Mouse (Mus musculus) embryo, embryonic 10.5 days (tissue): ENCODE results near the gene Nin.
A peak's percentile ranks its signal among the peaks of the same experiment; 100 is the strongest.

Experiments used
- DNase-seq: peaks from one replicate; pipeline ENCODE4 v3.0.0-alpha.2; 2015; ENCODE audit warnings: low spot score

Gene Nin

GRCm38 (mm10) chr12:70118721-70119345, 5.3 kb upstream of the Nin start:
- DNase-seq = no peak

DNA sequence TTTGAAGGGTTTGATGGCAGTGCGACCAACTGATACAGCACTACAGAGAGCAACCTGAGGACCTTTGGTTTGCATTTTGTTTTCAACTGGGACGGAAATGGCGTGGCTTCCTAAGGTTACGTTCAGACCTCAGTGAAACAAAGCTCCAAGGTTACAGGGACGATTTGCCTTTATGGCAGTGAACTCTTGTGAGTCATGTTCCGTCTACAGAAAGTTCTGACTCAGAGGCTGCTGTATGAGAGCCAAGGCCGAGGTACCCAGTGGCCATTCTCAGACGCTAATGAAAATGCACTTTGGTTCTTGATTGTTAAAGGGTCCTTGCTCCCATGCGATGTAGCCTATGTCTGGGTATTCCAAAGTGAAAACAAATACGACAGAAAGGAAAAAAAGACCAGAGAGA, 3.6 kb upstream of the Nin start:
- DNase-seq = no peak

- DNase-seq = no peak
Observed at GRCm38 (mm10) chr12:70112090-70112383, 1.5 kb downstream of the Nin start.

DNA sequence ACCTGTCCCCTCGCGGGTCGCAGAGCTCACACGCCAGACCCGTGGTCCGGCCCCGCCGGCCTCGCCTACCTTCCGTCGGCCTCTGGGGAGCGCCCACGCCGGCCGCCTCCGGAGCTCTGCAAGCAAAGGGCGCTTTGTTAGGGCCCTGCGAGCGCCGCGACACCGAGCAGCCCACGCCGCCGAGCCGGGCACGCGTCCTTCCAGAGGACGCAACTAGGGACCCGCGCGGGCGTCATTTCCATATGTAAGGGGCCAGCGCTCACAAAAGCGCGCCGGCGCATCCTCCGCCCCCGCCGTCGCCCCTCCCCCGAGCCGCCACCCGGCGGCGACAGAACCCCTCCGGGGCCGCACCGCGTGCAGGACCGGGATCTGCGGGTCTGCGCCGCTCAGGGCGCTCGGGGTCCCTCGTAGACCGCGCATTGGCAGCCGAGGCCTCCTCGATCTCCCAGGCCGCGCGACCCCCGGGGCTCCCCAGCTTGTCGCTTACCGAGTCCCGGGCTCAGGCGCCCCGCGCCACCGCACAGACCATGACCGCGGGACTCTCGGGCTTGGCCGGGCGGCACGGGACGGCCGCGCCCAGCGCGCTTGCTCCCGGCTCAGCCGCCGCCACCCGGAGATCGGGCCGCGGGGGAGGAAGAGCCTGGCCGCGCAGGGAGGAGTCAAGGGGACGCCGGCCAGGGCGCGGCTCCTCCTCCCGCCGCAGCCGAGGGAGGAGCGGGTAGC, 2.0 kb downstream of the Nin start:
- DNase-seq = peak; percentile 80

DNA sequence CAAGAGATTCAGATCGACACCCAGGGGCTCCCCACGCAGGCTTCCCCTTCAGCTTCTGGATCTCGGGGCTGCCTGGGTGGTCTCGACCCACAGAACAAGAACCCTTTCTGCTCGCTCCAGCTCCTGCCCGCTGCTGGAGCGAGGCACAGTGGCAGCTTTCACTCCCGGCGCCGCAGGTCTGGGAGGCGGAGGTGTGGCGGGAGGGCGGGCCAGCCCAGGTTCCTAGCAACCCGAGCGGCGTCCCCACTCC, 2.5 kb downstream of the Nin start:
- no peak for DNase-seq

GRCm38 (mm10) chr12:70110375-70111116, 3.0 kb downstream of the Nin start:
- peak; percentile 44 for DNase-seq

DNA sequence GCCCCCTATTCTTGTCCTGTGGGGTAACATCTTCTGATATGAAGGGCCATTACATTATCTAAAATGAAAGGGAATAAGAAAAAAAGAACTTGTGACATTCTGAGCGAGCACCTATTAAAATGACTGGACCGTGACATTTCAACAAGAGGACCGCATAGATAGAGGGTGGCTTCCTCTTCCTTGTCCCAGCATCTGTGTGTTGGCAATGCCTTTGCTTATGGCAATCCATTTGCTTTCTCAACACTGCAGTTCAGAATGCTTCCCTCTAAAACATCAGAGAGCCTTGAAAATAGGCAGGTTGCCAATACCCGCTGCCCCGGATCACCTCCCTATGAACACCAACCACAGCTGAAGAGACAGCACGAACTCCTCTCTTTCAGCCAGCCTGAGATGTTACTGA, 3.6 kb downstream of the Nin start:
- peak; percentile 9 for DNase-seq

DNA sequence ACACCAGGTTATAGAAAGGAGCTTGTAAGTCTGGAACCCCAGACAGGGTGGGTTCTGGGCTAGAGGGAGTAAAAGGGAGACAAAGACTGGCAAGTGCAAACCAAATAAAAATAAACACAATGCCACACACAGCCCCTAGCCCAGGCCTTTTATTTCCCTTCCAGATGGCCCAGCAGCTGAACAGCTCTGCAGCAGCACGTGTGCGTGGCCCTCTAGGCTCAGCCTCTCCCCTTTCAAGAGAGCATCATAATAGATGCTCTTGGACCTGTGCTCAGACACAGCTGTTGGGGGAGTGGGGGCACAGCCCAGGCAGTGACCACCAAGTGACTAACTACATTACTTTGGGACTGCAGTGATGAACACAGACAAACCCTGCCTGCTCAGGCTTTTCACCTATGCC, 5.4 kb downstream of the Nin start:
- peak; percentile 51 for DNase-seq

- no peak for DNase-seq
Observed at GRCm38 (mm10) chr12:70106508-70106907, 7.0 kb downstream of the Nin start.

DNA sequence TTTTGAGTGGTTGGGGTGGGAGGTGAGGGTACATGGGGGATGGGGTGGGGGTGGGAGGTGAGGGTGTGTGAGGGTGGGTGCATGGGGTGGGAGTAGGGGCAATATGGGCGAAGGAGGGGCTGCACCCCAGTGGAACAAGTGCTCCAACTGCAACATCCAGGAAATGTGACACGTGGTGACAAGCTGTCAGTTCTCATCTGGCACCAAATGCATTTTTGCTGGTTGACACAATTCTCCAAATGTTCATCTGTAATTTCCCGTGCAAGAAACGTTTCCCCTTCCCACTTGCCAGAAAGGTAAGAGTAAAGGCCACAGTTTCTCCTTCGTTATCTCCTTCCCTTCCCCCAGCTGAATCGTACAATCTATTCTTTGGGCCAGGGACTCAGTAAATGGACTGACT, 7.6 kb downstream of the Nin start:
- DNase-seq = no peak

- DNase-seq = peak; percentile 26
Observed at GRCm38 (mm10) chr12:70104776-70105420, 8.6 kb downstream of the Nin start.

- DNase-seq = peak; percentile 21
Observed at GRCm38 (mm10) chr12:70104199-70104598, 9.3 kb downstream of the Nin start.

DNA sequence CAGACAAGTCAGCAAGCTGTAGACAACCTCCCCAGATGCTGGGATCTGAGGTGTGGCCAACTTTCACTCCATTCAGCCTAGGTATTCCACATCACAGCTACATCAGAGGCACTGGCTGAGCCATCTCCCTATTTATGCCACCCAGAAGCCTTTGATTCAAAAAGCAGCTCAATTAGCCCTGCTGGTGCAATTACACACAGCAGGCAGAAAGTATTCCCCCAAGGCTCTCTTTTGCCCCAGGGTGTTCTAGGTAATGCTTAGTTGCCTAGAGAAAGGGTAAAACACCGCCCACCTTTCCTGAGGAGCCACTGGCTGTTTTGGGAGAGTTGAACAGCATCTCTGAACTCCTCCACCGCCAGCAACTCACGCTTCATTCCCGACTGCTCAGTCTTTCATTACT, 10.3 kb downstream of the Nin start:
- DNase-seq = peak; percentile 5

GRCm38 (mm10) chr12:70102426-70102825, 11.1 kb downstream of the Nin start:
- no peak for DNase-seq

DNA sequence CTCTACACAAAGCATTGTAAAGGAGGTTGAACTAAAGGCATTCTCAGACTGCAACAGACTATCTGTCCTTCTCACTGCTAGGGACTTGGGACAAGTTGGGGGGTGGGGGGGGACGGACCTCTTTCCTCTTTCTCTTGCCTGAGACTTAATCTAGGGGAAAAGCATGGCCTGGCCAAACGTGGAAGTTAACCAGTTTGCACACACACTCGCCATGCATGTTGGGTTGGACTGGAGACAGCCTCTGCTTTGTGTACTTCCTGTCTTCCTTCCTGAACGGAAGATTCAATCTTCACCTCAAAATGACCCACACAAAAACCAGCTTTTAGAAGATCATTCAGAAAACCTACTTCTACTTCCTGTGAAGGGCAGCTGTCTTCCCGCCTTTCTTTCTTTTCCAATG, 11.7 kb downstream of the Nin start:
- DNase-seq = no peak

GRCm38 (mm10) chr12:70097901-70098300, 15.6 kb downstream of the Nin start:
- no peak for DNase-seq

DNA sequence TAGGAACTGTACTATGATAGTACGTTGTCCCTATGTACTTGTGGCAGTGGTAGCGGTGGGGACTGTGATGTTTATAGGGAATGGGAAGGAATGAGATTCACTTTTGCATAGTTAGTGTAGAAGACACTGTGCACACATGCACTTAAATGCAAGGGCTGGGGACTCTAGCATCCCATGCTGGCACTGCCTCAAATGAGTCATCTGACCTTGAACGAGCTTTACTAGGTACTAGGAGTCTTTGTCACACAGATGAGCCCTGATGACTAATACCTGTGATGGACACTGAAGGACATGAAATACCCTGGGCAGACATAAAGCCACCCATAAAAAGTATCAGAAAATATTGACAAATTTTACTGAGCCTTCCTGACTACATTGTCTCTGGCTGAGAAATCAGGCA, 16.2 kb downstream of the Nin start:
- DNase-seq = no peak

DNA sequence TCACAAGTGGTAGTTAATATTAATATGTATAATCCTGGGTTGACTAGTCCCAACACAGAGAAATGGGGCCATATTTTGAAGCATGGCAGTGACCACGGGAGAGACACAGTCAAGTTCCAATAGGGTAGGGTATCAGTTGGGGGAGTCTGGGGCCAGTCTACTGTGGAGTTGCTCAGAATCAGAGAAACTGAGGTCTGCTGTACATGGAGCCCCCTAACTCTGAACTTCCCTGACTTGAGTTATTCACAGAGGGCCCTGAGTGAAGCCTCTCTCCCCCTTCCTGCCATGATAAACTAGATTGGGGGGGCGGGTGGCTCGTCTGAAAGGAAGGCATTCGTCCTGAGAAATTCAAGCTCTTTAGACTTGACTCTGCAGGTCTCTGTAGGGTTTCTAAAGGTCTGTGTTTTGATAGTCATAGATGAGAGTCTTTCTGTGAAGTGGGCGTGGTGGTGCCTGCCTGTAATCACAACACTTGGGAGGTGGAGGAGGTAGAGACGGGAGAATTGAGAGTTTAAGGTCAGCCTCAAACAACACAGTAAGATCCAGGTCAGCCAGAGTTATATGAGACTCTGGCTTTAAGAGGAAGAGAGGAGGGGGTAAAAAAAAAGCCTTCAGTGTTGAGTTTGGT, 20.1 kb downstream of the Nin start:
- DNase-seq = no peak

DNA sequence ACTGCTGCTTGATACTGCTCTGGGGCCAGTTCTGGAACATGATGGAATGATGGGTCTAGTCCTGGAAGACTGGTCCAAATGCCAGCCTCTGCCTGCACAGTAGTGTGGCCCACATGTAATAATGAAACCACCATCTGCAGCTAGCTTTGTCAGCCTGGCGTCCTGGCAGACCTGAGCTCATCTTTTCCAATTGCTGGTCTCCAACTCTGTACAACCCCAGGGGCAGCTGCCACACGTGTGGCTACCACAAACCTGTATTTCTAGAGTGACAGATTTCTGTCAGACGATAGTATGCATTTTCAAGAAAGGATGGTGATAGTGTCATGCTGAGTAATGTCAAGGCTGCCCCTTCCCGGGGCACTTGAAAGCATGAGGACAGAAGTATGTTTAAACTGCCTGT, 25.2 kb downstream of the Nin start:
- no peak for DNase-seq

DNA sequence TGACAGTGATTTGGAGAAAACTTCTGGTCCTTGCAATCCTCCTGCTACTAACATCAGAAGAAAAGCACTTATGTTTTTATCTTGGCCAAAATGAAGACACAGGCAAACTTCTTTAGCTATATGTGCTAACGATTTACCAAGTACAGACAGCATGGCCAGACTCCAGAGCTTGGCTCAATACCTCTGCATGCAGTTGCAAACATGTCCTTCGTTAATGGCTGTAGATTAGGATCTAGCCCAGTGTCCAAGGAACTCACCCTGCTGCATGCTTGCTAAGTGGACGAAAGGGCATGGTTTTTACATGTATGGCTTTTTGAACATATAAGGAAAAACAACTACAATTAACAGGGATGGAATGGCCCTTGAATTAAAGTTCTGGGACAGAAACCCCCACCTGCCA, 28.2 kb downstream of the Nin start:
- no peak for DNase-seq

- no peak for DNase-seq
Observed at GRCm38 (mm10) chr12:70084198-70084597, 29.3 kb downstream of the Nin start.

DNA sequence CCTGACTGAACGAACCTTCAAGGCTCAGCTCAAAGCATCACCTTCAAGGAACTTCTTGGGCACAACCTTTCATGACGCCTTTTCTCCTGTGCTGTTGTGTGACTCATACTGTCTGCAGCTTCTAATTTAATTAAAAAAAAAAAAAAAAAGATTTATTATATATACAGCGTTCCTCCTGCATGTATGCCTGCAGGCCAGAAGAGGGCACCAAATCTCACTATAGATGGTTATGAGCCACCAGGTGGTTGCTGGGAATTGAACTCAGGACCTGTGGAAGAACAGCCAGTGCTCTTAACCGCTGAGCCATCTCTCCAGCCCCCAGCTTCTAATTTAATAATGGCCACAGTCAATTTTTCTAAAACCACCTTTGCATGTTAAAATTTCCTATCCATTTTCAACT, 29.8 kb downstream of the Nin start:
- DNase-seq = no peak
